Mouse (Mus musculus) forebrain, embryonic 10.5 days (tissue): ENCODE measurements around the gene Deup1. TPM values are rescaled to one million over a fixed set of nuclear protein-coding genes. Genes with fewer than 3 reads are reported as not detected.

Experiments used
- DNase-seq: peaks from one replicate; pipeline ENCODE4 v3.0.0-alpha.2; 2017; ENCODE audit warnings: low spot score; ENCODE audit errors: extremely low spot score
- H3K27ac ChIP-seq: fragments of 300-500 bp; sonication (generic); 2 replicates; pipeline ENCODE4 v1.5.1; 2016; ENCODE audit warnings: mild to moderate bottlenecking
- H3K27me3 ChIP-seq: fragments of 300-500 bp; sonication (generic); 2 replicates; pipeline ENCODE4 v1.6.1; 2016; ENCODE audit warnings: mild to moderate bottlenecking; ENCODE audit not compliant: poor library complexity, severe bottlenecking
- H3K36me3 ChIP-seq: fragments of 300-500 bp; sonication (generic); replicated peaks from 2 replicates; pipeline ENCODE4 v1.6.1; 2016; ENCODE audit warnings: mild to moderate bottlenecking, moderate library complexity
- H3K4me1 ChIP-seq: fragments of 300-500 bp; sonication (generic); 2 replicates; pipeline ENCODE4 v1.6.1; 2016
- H3K4me3 ChIP-seq: fragments of 300-500 bp; sonication (generic); 2 replicates; pipeline ENCODE4 v1.5.1; 2016; ENCODE audit warnings: mild to moderate bottlenecking, moderate library complexity
- H3K9me3 ChIP-seq: fragments of 300-500 bp; sonication (generic); 2 replicates; pipeline ENCODE4 v1.6.1; 2016; ENCODE audit warnings: mild to moderate bottlenecking, moderate library complexity
- WGBS: fragments of 180-500 bp; shearing (Covaris S2); methylation state at CpG from one replicate; pipeline ENCODE4 v1.1.7; 2016; 5-methylcytosine and 5-hydroxymethylcytosine counted together
- polyA plus RNA-seq: library from polyadenylated mRNA; unstranded; fragments of >200 nt; fragmentation: Nextera tagmentation; extraction: Ambion mirVana; gene quantifications from 2 replicates; pipeline ENCODE4 v1.2.1, GENCODE M21; 2016

The Deup1 gene
- polyA plus RNA-seq, 1 experiment from 2014 or later: 1.3 TPM

GRCm38 (mm10) chr9:15617061-15617460, 10.7 kb downstream of the Deup1 start:
- 59% methylated on average over 7 of the region's 7 CpGs for WGBS
- Histone ChIP-seq H3K27ac (no peak overlapping the region), H3K9me3 (no peaks in the 10 kb centered on the region), H3K36me3 (no peaks in the 10 kb centered on the region), H3K27me3 (no peaks in the 10 kb centered on the region), H3K4me3 (no peak overlapping the region), H3K4me1 (peaks cover 7% of the 10 kb centered on the region; the same call in 1 of the 2 replicates)
- peak; percentile 10 for DNase-seq

GRCm38 (mm10) chr9:15616471-15616870, 11.3 kb downstream of the Deup1 start:
- DNase-seq: no peak
- Histone ChIP-seq H3K4me1 (peaks cover 7% of the 10 kb centered on the region; the same call in 1 of the 2 replicates), H3K9me3 (no peaks in the 10 kb centered on the region), H3K27me3 (no peaks in the 10 kb centered on the region), H3K4me3 (no peak overlapping the region), H3K36me3 (no peaks in the 10 kb centered on the region), H3K27ac (no peak overlapping the region)
- WGBS: 83% methylated on average over 6 of the region's 6 CpGs

- H3K27me3 ChIP-seq: no peaks in the 10 kb centered on the region
- H3K9me3 ChIP-seq: peaks cover 7% of the 10 kb centered on the region
- H3K36me3 ChIP-seq: no peaks in the 10 kb centered on the region
- H3K4me1 ChIP-seq: no peaks in the 10 kb centered on the region
- H3K27ac ChIP-seq: no peak overlapping the region
- no peak for DNase-seq
- WGBS: 94% methylated on average over 5 of the region's 5 CpGs
- H3K4me3 ChIP-seq: no peak overlapping the region
Measured at GRCm38 (mm10) chr9:15609280-15609930, 18.3 kb downstream of the Deup1 start.

GRCm38 (mm10) chr9:15607601-15608000, 20.1 kb downstream of the Deup1 start:
- Histone ChIP-seq H3K27me3 (no peaks in the 10 kb centered on the region), H3K9me3 (peaks cover 7% of the 10 kb centered on the region), H3K4me3 (no peak overlapping the region), H3K4me1 (no peaks in the 10 kb centered on the region), H3K36me3 (no peaks in the 10 kb centered on the region), H3K27ac (no peak overlapping the region)
- WGBS: 90% methylated on average over 2 of the region's 2 CpGs
- no peak for DNase-seq

- DNase-seq: no peak
- H3K27me3 ChIP-seq: no peaks in the 10 kb centered on the region
- H3K36me3 ChIP-seq: no peaks in the 10 kb centered on the region
- H3K4me1 ChIP-seq: no peaks in the 10 kb centered on the region
- WGBS: 89% methylated on average over 8 of the region's 8 CpGs
- H3K4me3 ChIP-seq: no peak overlapping the region
- H3K9me3 ChIP-seq: no peaks in the 10 kb centered on the region
- no peak overlapping the region for H3K27ac ChIP-seq
Measured at GRCm38 (mm10) chr9:15603156-15603555, 24.6 kb downstream of the Deup1 start.

- H3K4me3 ChIP-seq: no peak overlapping the region
- no peaks in the 10 kb centered on the region for H3K4me1 ChIP-seq
- no peak overlapping the region for H3K27ac ChIP-seq
- no peaks in the 10 kb centered on the region for H3K9me3 ChIP-seq
- DNase-seq: no peak
- 80% methylated on average over 5 of the region's 5 CpGs for WGBS
- no peaks in the 10 kb centered on the region for H3K36me3 ChIP-seq
- H3K27me3 ChIP-seq: no peaks in the 10 kb centered on the region
Measured at GRCm38 (mm10) chr9:15600859-15601540, 26.7 kb downstream of the Deup1 start.

GRCm38 (mm10) chr9:15600156-15600858, 27.4 kb downstream of the Deup1 start:
- 79% methylated on average over 6 of the region's 6 CpGs for WGBS
- H3K4me3 ChIP-seq: no peak overlapping the region
- no peaks in the 10 kb centered on the region for H3K36me3 ChIP-seq
- H3K27me3 ChIP-seq: no peaks in the 10 kb centered on the region
- DNase-seq: no peak
- no peaks in the 10 kb centered on the region for H3K9me3 ChIP-seq
- no peaks in the 10 kb centered on the region for H3K4me1 ChIP-seq
- H3K27ac ChIP-seq: no peak overlapping the region

GRCm38 (mm10) chr9:15596598-15596997, 31.1 kb downstream of the Deup1 start:
- no peaks in the 10 kb centered on the region for H3K36me3 ChIP-seq
- DNase-seq: no peak
- no peak overlapping the region for H3K4me3 ChIP-seq
- H3K27me3 ChIP-seq: no peaks in the 10 kb centered on the region
- H3K27ac ChIP-seq: no peak overlapping the region
- WGBS: 85% methylated on average over 4 of the region's 4 CpGs
- no peaks in the 10 kb centered on the region for H3K9me3 ChIP-seq
- 0 out of 2 replicates have a peak, but pooled peaks cover 3% of the 10 kb centered on the region for H3K4me1 ChIP-seq

GRCm38 (mm10) chr9:15594148-15594547, 33.6 kb downstream of the Deup1 start:
- 90% methylated on average over 4 of the region's 4 CpGs for WGBS
- no peak overlapping the region for H3K27ac ChIP-seq
- H3K4me1 ChIP-seq: 0 out of 2 replicates have a peak, but pooled peaks cover 3% of the 10 kb centered on the region
- H3K4me3 ChIP-seq: no peak overlapping the region
- H3K36me3 ChIP-seq: no peaks in the 10 kb centered on the region
- H3K9me3 ChIP-seq: no peaks in the 10 kb centered on the region
- DNase-seq: no peak
- no peaks in the 10 kb centered on the region for H3K27me3 ChIP-seq

GRCm38 (mm10) chr9:15587157-15587854, 40.4 kb downstream of the Deup1 start:
- no peaks in the 10 kb centered on the region for H3K9me3 ChIP-seq
- H3K4me3 ChIP-seq: no peak overlapping the region
- no peak for DNase-seq
- 80% methylated on average over 6 of the region's 6 CpGs for WGBS
- H3K27ac ChIP-seq: no peak overlapping the region
- no peaks in the 10 kb centered on the region for H3K36me3 ChIP-seq
- H3K27me3 ChIP-seq: no peaks in the 10 kb centered on the region
- H3K4me1 ChIP-seq: 0 out of 2 replicates have a peak, but pooled peaks cover 3% of the 10 kb centered on the region

GRCm38 (mm10) chr9:15585956-15586355, 41.8 kb downstream of the Deup1 start:
- 0 out of 2 replicates have a peak, but pooled peaks cover 3% of the 10 kb centered on the region for H3K4me1 ChIP-seq
- DNase-seq: no peak
- no peaks in the 10 kb centered on the region for H3K27me3 ChIP-seq
- no peaks in the 10 kb centered on the region for H3K9me3 ChIP-seq
- no peak overlapping the region for H3K27ac ChIP-seq
- H3K4me3 ChIP-seq: no peak overlapping the region
- H3K36me3 ChIP-seq: no peaks in the 10 kb centered on the region
- WGBS: 91% methylated on average over 1 of the region's 1 CpGs

GRCm38 (mm10) chr9:15584209-15584608, 43.5 kb downstream of the Deup1 start:
- no peaks in the 10 kb centered on the region for H3K9me3 ChIP-seq
- 92% methylated on average over 9 of the region's 9 CpGs for WGBS
- 0 out of 2 replicates have a peak, but pooled peaks cover 3% of the 10 kb centered on the region for H3K4me1 ChIP-seq
- H3K27me3 ChIP-seq: no peaks in the 10 kb centered on the region
- H3K27ac ChIP-seq: no peak overlapping the region
- no peak overlapping the region for H3K4me3 ChIP-seq
- H3K36me3 ChIP-seq: no peaks in the 10 kb centered on the region
- no peak for DNase-seq
